Mouse (Mus musculus) spleen, adult 12 weeks (tissue): Measurements from ENCODE around the gene Sgip1.

Experiments
- DNase-seq: peaks from one replicate; pipeline ENCODE4 v3.0.0; 2022; ENCODE audit warnings: low spot score

Sgip1 gene

DNA sequence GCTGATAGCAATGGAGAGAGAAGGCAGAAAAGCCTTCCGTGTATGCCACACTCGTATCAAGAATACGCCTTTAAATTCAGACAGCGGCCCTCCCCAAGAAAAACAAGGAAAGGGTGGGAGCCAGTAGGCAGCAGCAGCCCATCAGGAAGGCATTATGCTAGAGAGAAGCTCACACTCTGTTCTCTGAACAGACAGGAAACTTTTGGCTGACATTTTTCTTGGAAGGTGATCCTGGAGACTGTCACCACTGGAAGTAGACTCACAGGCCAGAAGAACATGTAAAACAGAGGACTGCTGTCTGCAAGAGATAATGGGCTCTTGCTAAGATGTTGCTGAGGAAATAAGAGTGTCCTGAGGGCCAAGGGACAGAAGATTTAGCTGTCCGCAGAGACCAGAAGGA lies 158.6 kb downstream of the Sgip1 start:
- DNase-seq = no peak

DNA sequence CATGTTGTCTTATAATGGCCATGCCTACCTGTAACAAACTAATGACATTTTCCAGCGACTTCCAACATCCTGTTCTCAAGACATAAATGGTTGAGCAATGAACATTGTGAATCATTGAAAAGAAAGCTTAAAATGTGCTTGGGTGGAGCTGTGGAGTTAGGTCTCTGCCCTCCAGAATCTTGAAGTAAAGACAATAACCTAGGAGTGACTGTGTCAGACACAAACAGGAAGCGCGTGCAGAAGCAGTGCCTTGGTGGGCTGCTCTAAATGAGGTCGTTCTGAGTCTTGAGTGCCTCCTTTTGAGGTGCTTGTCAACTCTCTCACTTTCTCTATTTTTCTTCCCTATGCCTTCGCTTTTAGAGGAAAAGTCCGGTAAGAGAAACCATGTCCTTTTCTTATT lies 159.1 kb downstream of the Sgip1 start:
- DNase-seq = no peak

DNA sequence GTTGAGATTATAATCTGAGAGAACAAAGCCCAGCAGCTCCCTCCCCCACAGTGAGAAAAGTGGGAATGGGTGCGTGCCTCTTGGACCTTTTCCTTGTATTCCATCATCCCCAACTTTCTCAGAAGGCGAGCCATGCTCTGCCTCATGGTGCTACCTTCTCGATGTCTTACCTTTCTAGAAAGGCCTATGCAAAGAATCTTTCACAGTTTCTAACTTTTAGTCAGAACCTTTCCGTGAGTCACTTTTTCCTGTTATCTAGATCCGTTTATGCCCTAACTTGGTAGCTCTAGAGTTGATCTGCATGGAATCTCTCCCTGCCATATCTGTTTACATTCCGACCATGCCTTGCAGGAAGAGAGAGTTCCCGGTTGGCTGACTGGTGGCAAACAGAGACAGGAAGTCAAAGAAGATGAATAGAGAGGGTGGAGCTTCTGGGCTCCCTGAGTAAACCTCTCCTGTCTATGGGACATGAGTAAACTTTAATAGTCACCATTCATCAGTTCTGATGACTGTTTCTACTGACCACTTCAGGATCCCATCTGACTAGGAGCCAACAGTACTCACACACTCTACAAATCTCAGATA lies 166.8 kb downstream of the Sgip1 start:
- DNase-seq = no peak

DNA sequence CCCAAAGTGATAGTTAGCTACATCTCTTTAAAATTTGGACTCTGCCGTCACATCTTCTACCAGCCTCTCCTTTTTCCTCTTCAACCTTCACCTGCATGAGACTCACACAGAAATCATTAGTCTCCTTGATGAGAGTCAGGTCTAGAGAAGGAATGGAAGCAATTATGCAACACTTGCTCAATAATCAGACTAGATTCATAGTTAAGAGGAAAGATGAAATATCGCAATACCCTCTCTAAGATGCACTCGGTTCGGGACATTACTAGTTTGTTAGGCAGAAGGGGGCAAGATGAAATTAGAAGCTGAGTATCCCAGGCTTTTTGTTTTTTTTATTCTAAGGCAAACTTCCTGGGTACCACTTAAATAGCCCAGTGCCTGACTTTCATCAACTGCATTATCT lies 169.1 kb downstream of the Sgip1 start:
- no peak for DNase-seq

DNA sequence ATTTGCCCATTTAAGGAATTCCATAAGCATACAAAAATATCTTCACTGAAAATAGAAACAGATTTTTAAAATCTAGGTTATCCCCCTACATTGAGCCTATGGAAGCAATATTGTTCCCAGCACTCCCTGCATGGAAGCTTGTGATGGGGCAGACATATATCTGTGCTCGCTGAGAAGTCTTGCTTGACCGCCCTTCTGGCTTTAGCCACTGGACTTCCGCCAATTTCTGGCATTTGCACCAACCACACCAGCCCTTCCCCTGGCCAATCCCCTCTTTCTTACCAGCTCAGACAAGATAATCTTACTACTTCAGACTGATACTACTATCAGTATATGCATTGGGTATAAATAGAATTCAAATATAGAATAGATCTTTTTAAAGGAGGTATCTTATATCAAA lies 172.1 kb downstream of the Sgip1 start:
- no peak for DNase-seq

DNA sequence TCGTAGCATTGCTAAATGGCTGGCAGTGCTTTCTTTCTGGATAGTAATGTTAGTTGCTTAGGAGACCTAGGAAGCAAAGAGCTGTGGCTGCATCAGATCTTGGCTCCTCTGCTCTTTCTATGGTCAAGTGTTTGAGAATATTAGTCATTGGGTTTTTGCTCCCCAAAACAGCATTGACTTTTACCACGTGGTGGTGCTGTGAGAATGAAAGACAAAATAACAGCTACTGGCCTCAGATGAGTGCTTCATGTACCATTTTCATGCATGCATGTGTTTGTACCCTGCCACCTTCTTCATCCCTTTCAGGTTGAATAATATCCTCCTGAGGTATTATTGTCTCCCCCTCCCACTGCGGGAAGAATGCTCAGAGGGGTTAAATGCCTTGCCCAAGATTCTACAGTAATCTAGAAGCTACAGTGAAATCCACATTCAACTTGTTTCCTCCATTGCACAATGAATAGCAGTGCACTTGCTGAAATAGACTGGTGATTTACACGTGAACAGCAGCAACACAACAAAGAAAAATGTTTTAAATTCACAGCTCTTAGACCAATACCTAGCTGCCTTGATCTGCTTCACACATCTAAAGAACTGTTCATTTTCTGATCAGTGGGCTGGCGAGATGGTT lies 172.7 kb downstream of the Sgip1 start:
- no peak for DNase-seq

DNA sequence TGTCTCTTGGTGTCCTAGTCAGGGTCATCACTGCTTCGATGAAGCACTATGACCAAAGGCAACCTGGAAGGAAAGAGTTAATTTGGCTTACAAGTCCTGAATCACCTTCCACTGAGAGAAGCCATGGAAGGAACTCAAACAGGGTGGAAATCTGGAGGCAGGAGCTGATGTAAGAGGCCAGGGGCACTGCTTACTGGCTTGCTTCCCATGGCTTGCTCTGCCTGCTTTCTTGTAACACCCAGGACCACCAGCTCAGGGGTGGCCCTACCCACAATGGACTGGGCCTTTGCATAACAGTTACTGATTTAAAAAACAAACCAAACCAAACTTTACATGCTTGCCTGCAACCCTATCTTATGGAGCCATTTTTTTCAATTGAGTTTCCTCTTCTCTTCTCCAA lies 177.1 kb downstream of the Sgip1 start:
- no peak for DNase-seq

DNA sequence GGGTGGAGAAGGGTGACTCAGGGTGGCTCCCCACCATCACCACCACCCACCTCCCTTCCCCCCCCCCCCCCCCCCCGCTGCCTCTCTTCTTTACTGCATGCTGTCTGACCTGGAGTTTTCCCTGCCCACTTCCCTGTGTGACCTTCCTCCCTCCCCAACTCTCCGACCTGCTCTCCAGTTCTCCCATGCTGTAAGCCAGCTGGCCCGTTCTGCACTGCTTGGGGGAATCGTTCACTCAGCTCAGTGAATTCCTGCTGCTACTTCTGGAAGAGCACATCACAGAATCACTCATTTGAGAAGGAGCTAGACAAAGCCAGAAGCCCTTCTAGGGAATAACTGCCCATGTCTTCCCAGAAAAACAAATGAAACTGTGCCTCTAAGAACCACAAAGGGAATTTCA lies 188.4 kb downstream of the Sgip1 start:
- no peak for DNase-seq

DNA sequence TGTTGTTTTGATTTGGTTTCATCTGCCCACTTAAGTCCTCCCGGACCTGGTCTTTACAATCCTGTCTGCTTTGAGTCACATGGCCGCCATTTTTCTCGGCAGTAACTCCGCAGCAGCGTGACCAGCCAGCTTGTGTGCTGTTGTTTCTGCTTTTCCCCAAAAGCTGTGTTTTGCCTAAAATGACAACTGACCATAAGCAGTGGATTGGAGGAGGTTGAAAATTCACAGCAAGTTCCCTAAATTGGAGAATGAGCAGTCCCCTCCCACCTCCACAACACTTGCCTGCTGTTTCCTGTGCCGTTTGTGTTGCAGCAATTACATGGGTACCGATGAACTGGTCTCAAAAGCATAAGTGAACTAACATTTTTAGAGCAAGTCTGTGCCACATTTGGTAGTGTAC lies 189.6 kb downstream of the Sgip1 start:
- DNase-seq = no peak

DNA sequence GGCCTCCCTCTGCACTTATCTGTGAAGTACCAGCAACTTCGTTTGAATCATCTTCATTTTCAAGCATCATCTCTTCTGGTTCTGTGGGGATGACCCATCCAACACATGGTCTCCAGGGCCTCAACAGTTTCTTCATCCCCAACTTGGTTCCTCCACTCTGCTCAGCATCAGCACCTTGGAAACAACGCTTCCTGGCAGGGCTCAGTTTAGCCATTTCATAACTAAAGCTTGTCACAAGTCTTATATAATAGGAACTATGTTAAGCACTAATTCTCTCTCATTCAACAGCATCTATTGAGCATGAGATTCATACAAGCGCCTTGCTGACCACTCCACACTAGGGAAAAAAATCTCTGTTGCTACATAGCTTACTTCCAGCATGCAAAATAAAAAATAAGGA lies 199.2 kb downstream of the Sgip1 start:
- no peak for DNase-seq

DNA sequence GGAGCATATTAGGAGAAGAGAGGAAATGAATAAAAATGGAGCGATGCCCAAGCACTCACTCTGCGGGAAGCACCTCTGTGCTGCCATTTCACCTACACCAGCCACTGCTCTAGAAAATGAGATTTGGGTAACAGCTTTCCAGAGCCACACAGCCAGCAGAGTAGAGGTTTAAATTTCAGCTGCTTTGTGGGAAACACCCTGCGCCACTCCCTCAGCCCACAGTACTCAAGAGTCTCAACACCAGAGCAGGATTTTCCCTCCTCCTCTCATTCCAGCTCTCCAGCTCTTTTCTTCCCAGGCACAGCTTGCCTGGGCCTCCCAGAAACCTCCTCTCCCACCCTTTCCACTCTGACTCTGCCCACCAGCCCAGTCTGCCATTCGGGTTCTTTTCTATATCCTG lies 199.6 kb downstream of the Sgip1 start:
- DNase-seq = no peak

DNA sequence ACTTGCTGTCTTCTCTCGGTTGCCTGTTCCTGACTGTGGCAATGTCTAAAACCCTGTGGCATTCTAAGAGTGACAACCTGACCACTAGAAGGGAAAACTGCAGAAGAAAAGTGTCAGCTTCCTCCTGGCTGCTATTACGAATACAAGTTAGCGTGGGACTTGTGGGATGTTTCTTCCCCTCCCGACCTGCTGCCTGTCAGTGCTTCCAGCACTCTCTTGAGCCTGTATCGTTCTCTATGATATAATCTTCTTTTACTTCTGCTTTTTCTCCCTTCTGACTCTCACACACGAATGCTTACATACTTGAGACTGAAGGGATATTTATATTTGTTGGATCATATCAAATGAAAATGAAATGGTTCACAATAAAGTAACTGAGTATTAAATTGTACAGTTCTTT lies 203.2 kb downstream of the Sgip1 start:
- DNase-seq = no peak

DNA sequence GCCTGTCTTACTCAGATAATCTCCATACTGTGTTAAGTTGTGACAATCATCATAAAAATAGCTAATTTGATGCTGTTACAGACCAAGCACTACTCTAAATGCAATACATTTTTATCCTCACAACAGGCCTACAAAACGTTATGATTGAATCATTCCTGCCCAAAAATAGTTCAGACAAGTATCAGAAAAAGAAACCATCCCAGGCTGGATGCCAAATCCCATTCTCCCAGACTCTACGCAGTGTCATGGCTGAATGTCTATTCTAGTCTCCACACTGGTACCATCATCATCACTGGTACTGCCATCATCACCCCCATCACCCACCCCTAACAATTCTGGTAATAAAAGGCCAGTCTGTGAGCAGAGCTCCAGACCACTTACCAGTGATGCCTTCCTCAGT lies 211.4 kb downstream of the Sgip1 start:
- DNase-seq = no peak

DNA sequence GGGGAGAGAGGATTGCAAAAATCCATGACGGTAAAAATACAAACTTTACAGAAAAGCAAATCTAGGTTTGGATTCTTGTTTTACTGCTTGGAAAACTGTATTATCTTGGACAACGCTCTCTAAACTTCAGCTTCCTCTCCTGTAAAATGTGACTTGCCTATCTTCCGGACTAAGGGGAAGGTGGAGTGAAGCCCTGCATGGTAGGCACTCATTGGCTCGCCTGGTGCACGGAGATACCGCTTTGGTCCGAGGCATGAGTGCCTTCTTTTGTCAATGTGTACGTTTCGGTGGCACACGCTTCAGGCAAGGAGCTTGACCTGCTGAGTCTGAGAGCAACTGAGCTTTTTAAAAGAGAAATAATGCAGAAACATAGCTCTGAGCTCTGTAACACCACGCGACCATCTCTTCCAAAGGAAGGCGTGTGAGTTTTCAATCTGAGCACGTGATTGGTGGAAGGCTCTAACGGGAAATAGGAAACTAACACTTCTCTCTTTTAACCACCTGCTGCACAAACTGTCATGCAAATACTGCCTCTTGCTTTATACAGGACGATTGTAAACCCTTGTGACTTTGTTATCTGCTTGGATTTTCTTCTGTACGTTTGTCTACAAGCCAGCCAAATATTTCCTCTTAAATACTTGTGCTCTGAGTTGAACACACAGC lies 214.3 kb downstream of the Sgip1 start:
- no peak for DNase-seq

DNA sequence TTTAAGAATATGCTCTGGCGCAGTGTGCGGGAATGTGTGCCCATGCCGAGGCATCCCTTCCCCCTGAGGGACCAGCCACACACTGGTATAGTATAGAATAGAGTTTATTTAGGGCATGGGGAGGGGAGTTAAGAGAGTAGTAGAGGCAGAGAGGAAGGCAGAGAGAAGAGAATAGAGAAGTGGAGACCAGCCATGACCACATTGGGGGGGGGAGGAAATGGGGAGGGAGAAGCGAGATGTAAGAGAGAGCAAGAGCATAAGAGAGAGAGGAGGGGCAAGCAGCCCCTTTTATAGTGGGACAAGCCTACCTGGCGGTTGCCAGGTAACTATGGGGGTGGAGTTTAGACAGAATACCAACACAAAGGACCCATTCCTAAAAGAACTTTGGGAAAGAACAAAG lies 218.3 kb downstream of the Sgip1 start:
- DNase-seq = no peak

DNA sequence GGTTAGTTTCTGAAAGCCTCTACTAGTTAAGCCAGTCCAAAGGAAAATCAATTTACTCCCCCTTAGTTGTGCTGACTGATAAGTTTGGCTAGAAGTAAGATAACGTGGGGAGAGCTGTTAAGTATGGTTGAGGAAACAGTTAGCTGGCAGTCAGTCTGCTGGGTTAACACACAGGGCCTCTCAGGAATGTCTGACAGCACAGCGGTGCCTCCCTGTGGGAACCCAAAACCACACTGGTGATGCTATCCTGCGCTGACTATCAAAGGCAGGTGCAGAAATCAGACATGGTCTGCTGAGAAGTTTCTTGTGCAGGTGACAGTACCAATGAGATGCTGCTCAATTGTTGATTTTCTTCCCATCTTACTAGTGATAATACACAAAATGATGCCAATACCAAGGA lies 223.1 kb downstream of the Sgip1 start:
- no peak for DNase-seq

DNA sequence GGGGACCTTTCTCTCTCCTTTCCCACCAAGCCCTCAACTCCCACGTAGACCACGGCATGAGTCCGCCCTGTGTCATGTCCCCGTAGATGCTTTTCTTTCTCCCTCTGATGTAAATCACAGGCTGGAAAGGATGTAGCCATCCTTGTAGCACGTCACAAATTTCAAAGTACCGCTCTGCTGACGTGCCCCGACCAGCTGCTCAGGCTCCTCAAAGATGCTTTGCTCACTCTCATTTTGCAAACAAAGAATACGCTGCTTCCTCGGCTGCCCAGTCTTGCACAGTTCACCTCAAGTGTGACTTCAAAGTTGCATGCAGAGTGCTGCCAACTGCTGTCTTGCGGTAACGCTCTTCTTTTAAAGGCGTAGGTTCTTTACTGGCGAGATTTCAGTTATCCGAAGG lies 226.7 kb downstream of the Sgip1 start:
- no peak for DNase-seq

DNA sequence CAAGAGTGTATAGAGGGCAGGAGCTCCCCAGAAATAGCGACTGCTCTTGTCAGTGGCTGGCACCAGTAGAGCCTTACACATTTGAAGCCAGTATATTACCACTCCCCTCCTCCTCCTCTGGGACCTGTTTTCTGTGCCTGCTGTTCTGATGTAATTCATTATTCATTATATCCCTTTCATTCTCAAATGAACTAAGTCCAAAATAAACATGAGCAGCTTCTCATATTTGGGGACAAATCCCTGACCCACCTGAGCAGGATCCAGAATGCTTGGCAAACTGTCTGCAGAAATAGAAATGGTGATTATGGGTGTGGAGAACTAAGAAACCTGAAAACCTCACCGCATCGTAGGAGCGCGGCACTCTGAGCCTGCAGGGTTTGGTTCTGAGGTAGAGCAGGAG lies 228.5 kb downstream of the Sgip1 start:
- DNase-seq = no peak

DNA sequence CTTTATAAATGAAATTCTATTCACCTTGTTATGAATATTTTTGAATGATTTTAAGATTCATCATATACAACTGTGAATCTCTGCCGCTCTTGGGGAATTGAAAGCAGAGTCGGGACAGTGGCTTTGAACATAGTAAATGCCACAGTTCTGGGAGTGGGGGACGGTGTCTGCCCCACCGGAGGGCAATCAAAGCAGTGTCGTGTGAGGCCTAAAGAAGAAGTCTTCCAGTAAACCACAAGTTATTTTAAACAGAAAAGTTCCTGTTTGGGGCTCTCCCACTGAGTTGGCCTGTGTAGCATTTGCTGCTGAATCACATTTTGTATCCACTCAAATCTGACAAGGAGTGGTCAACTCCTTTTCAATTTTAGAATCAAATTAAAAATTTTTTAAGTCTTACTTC lies 230.1 kb downstream of the Sgip1 start:
- no peak for DNase-seq

DNA sequence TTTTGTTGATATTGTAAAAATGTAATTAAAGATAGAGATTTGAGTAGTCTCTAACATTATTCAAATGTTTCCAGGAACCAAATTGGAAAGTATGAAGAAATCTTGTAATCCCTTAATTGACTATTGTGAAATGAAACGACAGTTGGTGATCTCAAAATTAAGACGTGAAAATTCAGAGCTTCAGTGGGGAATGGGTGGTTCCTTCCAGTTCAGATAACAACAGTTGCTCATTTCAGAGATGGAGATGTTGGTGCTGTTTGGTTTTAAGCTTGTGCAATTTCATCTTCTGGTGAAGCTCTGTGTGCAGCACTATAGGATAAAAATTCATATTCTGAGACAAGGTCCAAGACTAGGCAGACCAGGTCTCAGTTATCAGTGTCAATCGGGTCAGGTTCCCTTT lies 231.0 kb downstream of the Sgip1 start:
- DNase-seq = no peak

DNA sequence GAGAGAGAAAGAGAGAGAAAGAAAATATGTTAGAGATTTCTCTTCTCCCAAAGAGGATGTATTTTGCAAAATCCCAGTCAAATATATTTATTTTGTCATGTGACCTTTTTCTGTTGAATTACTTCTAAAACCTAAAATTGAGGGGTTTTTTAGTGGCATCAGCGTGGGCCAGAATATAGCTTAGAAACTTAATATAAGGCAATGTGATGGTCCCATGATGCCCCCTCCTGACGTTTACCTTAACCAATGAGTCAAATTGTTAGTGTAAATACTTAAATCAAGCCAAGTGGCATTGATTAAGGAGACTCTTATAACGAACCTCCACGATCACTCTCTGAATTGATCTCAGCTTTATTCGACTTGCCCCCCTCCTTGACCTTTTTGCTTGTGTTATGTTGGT lies 233.1 kb downstream of the Sgip1 start:
- DNase-seq = no peak

DNA sequence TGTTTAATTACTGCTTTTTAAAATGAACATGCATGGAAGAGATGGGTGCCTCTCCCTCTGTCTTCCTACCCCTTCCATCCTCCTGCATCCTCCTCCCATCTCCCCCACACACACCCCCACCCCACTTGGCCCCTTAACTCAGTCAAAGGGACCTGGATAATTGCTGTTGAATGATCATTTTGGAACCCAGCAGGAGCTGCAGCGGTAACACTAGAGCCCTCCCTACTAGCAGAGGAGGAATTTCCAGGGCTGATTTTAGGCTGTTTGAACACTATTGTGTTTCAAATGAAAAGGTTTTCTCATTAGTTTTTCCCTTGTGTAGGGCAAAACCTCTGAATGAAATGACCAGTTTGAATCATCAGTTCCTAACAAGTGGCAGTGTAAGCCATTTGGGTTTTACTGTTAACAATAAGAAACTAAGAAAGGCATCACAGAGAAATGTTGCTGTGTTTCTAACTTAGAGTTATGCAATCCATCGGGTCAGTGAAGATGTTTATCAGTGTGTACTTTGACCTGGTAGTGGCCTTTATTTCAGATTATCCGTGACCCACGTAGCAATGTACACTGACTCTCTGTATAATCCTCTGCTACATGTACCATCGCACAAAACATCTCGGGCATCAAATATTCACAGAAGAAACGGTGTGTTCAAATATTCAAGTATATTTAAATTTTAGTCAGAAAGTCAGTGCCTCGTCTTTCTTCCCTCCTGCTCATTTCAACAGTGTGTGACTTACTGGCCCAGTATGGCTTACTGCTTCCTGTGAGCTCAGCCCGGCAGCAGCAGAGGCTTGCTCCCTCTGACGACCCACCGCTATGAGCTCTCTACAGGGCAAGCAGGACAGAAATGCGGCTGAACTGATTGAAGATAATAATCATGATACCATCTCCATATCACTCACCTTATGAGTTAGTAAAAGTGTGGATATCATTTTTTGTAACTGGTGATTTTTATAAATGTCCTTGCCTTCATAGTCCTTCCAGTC lies 235.5 kb downstream of the Sgip1 start:
- DNase-seq = no peak
